Mouse (Mus musculus) layer of hippocampus, adult 11-12 months (tissue): ENCODE measurements around the gene Bud31.
"Not testable (repeated sequence)": the region's sequence is repeated elsewhere in the genome, so short reads cannot be mapped to it uniquely, and the experiment has no call there.

Experiments used
- DNase-seq: peaks from one replicate; pipeline ENCODE4 v3.0.0; 2022; ENCODE audit warnings: low spot score

Bud31 gene

DNA sequence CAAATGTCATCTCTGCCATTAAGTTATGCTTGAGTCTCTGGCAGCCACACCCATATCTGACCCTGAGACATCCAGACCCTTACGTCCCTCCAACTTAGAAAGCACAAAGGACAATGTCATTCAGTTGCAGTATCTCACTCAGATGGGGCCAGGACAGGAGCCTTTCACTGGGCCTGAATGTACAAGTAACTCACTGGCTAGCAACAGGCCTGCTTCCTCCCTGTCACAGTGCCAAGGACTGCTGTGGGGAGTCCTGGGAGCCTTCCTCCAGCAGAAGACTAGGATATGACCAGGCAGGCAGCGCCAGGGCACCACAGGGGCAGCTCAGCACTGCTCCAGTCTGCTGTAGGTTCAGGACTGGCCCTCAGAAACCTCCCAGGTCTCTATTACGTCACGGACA lies 11.0 kb upstream of the Bud31 start:
- no peak for DNase-seq

DNA sequence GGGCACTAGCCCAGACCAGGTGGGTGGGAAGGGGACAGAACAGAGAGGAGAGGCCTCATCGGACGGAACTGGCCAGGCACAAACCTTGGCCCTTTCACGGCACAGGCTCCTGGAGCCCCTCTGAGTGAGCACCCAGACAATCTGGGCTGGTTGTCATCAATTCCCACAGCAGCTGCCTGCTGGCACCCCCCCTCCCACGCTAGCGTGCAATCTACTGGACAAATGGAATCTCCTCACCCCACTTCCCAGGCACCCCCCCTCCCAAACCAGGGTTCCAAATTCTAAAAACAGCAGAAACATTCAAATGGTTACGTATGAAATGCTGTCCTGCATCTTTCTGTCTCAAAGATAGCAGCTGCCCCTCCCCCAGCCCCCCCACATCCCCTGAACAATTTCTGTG lies 10.4 kb upstream of the Bud31 start:
- DNase-seq, result not testable (repeated sequence)

DNA sequence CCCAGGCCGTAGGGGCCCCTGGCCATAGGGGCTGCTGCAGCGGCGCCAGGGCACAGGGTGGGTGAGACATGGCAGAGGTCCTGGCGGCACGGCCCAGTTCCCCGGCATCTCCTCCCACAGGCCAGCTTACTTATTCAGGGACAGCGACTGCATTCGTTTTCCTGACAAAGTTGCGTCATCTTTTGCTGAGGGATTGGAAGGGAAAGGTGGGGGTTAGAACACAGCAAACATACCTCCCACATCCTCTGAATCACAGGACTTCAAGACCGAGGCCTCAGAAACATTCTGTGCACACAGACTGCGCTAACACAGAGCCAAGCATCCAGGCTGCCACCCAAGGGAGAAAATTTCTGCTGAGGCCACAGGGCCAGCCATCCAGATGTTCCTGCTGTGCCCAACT lies 10.0 kb upstream of the Bud31 start:
- peak; percentile 63 for DNase-seq

DNA sequence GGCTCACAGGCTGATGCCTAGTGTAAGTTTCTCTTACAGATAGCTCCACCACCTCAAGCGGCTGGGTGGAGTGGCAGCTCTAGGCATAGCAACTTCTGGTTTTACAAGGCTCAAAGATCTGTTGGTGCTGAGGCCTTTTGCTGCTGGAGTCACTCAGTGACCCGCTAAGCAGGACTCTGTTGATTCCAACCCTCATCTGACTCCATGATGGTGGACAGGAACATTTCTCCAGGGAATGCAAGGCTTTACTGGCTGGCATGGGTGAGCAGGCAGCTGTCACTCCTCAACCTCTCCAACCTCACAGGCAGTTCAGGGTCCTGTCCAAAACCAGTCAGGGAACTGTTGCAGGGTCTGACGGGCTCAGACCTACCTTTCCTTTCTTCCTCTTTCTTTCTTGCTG lies 9.2 kb upstream of the Bud31 start:
- no peak for DNase-seq

DNA sequence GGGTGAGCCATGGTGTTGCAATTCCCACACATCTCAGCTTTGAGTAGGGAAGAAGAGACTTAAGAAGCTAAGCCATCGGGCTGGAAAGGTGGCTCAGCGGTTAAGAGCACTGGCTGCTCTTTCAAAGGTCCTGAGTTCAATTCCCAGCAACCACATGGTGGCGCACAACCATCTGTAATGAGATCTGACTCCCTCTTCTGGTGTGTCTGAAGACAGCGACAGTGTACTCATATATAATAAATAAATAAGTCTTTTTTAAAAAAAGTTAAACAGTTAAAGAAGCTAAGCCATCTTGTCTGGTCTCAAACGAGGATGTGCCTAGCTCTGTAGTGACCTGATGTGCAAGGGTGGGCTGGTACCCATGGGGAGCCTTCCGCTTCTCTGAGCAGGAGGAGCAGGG lies 6.9 kb upstream of the Bud31 start:
- not testable (repeated sequence) for DNase-seq

DNA sequence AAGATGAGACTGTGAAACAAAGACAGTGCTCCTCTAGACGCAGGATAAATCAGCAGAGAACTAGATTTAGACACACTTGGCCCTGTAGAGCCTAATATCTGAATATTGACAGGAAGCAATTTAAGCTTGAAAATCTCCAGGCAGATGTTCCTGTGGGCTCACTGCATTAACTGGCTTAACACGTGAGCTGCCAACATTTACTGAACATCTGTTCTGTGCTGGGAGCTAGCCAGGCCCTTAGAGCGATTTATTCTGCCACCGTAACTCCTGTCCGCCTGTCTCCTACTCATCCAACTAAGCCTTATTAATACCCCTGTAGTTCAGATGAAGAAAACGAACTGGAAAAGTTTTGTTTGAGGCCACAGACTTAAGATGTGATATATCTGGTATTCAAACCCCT lies 1.3 kb upstream of the Bud31 start:
- DNase-seq, result no peak

DNA sequence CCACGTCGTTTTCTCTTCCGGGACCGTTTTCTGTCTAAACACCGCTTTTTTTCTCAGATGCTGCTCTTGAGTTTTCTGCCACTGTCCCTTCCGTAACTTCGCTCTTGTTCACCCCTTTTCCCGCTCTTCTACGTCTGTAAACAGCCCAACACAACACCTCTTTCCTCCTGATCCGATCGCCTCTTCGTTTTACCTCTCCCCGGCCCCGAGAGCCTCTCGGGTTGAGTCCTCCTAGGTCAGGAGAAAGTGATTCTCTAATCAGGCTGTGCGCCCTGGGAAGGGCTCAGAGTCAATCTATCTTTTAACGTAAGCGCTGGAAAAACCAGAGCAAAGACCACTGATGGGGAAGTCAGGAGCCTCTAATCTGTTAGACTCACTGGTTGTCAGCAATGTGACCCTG lies 449 bp downstream of the Bud31 start:
- no peak for DNase-seq

DNA sequence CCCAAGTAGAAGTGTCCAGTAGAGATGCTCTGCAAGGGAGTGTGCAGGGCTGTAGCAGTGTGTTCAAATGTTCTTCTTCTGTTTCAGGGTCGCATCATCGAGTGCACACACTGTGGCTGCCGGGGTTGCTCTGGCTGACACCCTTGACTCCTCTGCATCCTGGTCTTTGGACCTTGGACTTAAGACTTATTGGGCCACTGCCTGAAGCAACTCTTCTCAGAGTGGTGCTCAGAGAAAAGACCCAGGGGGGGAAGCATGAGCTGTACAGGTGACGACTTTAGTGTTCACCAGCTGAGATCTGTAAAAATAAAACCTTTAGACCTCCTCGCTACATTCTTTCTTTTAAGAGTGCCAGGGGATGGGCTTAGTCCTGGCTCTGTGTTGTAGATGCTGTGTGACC lies 7.6 kb downstream of the Bud31 start:
- DNase-seq, result no peak

DNA sequence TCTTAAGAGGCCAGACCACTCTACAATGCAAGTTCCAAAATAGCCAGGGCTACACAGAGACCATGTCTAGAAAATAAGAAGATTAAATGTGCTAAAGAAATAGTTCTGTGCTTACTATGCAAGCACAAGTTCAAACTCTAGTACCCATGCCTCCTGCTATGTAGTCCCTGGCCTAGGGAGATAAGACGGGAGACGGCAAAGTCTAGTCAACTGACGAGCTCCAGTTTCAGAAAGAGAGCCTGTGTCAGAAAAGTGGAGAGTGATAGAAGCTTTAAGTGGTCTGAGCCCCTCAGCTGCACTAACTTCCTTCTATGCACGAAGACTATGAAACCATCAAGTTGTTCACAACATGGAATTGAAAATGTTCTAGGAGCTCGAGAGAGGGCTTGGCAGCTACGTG lies 9.1 kb downstream of the Bud31 start:
- no peak for DNase-seq

DNA sequence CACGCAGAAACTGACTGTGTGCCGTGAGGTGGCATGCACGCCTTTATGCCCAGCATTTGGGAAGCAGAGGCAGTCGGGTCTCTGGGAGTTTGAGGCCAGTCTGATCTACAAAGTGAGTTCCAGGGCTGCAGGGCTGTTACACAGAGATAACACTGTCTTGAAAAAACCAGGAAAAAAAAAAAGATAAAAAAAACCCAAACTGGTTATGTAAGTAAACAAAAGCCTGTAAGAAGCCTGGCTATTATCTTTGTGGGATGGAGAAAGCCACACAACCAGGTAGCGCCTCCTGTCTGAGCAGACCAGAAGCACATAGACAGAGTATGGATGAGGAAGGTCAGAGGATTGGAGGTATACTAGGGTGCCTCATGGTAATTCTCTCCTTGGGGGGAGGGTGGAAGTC lies 12.5 kb downstream of the Bud31 start:
- no peak for DNase-seq

DNA sequence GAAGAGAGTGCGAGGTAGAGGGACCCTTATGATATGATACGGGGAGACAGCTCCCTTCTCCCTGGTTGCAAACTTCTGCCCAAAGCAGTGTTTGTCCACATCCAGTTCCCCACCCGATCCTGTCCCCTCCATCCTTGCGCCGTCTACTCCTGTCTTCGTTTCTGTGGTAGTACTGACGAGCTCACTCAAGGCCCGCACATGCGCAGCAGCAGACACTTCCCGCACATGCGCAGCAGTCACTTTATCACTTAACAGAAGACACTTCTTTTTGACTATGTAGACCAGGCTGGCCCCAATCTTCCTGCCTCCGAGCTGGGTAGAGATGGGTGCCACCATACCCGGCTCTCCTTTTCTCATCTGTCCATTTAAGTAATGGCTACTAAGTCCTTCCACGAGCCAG lies 21.2 kb downstream of the Bud31 start:
- DNase-seq, result no peak

DNA sequence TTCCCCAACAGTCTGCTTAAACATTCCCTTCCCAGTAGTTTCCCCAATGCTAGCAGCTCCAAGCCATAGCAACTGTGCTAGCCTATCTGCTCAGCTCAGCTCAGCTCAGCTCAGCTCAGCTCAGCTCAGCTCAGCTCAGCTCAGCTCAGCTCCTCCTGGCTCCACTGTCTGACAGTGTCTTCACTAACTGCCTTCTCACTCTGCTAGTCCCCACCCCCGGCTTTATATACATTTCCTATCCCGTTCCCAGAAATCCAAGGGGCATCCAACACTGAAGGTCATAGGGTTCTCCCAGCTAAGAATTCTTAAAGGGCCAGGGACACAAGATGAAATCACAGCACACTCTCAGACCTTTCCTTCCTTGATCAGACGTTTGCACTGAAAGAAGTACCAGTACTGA lies 24.5 kb downstream of the Bud31 start:
- DNase-seq, result no peak

DNA sequence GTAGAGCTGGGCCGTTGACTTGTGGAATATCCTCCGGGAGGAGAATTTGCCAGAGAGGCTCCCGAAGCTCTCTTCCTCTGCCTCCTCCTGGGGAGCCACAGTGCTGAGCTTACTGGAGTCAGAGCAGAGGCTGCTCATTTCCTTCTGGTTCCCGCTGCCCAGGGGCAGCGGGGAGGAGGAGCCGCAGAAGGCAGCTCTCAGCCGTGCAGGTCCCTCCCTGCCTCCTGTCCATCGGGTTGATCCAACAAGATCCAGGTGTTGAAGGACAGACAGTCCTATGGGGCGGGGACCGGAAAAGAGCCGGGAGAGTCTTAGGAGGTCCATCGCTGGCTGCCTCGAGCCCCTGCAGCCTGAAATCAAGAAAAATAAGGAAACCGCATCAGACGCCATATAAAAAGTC lies 25.0 kb downstream of the Bud31 start:
- DNase-seq, result no peak

DNA sequence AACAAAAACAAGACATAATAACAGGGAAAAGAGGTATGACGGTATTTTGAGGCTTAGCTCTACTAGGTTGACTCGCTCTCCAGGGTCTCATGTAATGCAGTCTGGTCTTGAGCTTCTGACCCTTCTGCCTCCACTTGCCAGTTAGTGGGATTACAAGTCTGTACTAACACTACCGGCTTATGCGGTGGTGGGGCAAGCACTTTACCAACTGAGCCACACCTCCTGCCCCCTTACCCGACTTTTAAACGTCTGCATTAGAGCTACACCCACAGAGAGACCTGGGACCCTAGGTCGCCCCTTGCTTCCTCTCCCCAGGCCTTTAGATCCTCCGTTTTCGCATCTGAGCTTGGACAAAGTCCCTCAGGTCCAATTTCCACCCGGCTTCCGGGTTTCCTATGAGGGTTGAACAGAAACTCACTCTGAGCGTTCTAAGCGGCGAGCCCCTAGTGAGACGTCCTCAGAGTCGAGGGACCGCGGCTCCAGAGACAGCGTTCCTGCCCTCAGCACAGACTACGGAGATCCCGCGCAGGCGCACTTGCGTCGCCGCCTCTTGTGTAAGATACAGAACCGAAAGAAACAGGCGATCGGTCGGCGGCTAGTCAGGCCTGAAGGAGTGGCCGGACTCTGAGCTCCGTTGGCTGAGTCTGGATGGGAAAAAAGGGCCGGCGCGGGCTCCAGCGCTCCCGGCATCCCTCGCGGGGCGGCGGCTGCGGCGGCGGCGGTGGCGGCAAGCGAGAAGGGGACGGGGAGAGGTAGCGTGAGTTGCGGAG lies 26.6 kb downstream of the Bud31 start, which contains the start of the genes Ptcd1 and Cpsf4:
TSS of gene Ptcd1 (minus strand) at position 573 of the 770 bp plus-strand sequence.
TSS of gene Cpsf4 (plus strand) at position 678 of the 770 bp plus-strand sequence.
- DNase-seq, result peak; percentile 99

DNA sequence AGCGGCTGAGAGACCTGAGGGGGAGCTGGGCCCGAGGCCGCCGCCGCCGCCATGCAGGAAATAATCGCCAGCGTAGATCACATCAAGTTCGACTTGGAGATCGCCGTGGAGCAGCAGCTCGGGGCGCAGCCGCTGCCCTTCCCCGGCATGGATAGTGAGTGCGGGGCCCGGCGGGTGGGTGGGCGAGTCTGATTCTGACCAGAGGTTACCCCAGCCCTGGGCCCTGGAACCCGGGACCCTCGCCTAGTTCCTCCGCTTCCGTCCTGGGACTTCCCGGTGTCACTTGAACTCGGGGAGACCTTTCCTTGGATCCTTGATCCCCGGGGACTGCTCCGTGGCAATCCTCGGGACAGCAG lies 27.1 kb downstream of the Bud31 start:
- peak; percentile 31 for DNase-seq

DNA sequence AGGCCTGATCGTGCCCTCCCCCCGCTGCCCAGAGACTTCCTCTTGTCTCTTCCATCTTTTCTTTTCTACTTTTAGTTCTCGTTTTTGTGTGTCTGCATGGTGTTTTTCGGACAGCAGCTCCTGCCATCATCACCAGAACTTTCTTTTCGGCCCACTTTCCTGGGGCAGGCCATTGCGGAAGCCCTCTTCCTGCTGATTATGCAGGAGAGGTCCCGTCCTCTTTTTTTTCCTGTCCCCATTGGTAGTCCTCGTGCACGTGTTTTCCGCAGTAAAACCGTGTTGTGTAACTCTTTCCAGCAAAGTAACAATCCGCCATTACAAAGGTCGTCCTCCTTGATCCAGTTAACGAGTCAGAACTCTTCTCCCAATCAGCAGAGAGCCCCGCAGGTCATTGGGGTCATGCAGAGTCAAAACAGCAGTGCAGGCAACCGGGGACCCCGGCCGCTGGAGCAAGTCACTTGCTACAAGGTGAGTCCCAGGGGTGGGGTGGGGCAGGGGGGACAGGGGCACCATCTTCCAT lies 38.4 kb downstream of the Bud31 start:
- DNase-seq, result no peak

DNA sequence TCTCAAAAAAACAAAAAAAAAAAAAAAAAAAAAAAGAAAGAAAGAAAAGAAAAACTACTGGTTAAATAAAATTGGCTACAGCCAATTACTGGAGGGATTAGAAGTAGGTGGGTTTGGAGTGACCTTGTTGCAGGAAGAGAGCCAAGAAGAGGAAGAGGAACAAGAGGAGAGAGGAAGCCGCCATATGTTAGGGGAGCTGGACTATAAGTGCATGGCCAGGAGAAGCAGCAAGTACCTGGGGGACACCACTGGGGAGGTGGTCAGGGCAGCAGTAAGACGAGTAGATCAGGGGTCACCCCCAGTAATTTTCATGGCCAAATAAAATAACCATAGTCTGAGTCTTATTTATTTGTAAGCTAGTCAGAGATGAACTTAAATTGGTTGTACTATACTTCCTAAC lies 45.1 kb downstream of the Bud31 start:
- DNase-seq, result no peak

DNA sequence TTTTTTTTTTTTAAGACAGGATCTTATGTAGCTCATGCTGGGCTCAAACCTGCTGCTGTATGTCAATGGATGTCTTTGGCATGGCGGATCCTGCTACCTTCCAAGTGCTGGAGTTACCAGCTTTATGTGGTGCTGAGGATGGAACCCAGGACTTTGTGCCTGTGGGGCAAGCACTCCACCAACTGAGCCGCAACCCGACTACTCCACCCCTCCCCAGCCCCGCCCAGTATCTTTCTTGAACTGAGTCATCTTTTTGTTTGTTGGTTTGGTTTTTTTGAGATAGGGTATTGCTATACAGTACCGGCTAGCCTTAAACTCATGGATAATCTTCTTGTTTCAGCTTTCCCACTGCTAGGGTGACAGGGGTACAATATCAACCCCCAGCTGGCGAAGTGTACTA lies 49.3 kb downstream of the Bud31 start:
- no peak for DNase-seq

DNA sequence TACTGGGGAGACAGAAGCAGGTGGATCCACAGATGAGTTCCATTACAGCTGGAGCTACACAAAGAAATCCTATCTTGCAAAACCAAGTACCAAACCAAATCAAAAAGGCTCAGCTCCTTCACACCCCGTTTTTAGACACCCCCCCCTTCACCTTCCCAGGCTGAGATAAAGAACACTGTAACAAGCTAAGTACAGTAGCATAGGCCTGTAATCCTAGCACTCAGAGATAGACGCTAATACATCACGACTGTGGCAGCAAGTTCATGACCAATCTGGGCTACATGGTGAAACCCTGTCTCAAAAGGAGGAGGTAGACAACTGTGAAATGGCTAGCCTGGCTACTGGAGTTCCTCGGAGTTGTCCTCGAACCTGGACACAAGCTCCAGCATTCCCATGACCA lies 50.2 kb downstream of the Bud31 start:
- DNase-seq, result no peak

DNA sequence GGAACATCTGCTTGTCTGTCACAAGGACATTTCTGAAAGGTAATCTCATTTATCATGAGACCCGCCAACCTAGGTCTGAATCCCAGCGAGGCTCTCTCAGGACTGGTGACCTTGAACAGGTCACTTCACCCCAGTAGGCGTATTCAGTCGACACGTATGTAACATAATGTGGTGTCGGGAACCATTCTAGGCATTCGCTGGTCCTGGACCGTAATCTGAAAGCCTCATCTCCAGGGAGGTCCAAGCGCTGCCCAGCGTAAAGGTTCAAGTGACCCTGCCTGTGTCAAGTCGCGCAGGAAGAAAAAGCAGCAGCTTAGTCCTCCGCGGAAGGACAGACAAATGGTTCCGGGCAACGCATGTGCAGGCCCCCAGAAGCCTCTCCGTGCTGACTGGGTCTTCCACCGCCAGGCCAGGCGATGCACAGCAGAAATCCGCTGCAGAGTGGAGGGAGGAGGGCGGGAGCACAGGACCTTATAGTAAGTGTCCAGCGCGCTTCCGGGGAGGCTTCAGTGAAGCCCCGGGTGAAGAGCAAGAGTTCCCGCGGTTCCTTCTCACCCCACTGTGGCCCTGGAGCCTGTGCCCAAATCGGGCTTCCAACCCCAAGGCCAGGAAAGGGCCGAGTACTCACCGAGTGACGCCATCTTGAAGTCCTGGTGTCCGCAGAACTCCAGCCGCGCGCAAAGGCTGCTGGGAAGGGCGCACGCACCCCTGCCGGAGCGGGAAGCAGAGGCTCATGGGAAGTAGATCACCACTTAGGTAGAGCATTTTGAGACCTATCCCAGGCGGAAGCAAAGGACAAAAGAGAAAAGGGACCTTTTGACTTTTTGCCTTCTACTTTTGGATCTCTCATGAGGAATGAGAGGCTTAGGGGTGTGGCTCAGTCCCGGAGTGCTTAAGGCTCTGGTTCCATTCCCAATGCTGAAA lies 51.0 kb downstream of the Bud31 start:
- peak; percentile 91 for DNase-seq

DNA sequence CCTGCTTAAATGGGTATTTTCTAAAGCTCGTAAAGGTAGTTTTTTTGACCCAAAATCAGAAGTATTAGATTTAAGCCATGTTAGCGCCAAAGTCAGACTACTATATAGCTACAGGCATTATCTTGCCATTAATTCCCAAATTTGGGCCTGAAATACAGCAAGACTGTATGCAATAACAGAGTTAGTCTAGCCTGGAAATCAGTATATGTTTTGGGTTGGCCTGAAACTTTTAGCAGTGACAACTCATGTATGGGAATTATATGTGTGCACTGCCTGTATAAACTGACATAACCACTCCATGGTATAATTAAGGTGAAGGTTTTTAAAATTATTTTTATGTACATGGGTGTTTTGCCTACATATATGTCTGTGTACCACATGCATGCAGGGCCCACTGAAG lies 51.8 kb downstream of the Bud31 start, which contains the start of gene Atp5j2:
TSS of gene Atp5j2 (minus strand) at position 101 of the 400 bp plus-strand sequence.
- no peak for DNase-seq
